ENCODE assay signal across 19 mouse cellular contexts in the genomic region with DNA sequence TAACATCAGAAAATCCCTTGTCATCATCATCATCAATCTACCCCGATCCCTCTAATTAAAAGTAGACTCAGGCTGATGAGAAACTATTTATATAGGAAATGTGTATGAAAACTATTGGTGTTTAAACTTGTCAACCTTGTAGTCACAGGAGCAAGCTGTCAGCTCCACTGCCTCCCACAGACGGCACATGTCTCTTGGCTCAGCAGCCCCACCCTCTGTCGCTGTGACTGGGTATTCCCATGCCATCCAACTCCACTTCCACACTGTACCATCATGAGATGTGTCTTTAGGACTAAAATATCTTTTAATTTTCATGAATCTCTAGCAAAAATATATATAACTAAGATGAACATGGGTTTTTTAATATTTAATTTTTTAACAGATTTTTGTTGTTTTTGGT. TPM values are rescaled to one million over a fixed set of nuclear protein-coding genes. Genes with fewer than 3 reads are reported as not detected.
"Had no signal": no experiment of that assay in that cellular context is flagged by ENCODE, and none has a peak within 500 bp of the region (broad histone marks: within the 10 kb centered on the region; RNA-seq: fewer than 3 reads in every experiment).

No protein-coding gene starts in this region.

- DNase-seq: kidney, adult 18-20 months; kidney, postnatal 10 days; kidney, postnatal 4 days; lung, embryonic 14.5 days; lung, postnatal 14 days; right cerebral cortex, adult 18-20 months; right cerebral cortex, postnatal 25 days; thymus, postnatal 36 days had no signal

- H3K4me1 ChIP-seq: intestine, embryonic 15.5 days; limb, embryonic 15.5 days had no signal

- H3K9me3 ChIP-seq: intestine, embryonic 15.5 days; limb, embryonic 15.5 days; megakaryocyte, embryonic 14.5 days had no signal

- H3K27me3 ChIP-seq: intestine, embryonic 15.5 days; limb, embryonic 15.5 days had no signal

- H3K4me3 ChIP-seq: intestine, embryonic 15.5 days; left cerebral cortex, adult 2 months; limb, embryonic 15.5 days; megakaryocyte, embryonic 14.5 days had no signal

- H3K27ac ChIP-seq: intestine, embryonic 15.5 days; left cerebral cortex, adult 2 months; limb, embryonic 15.5 days; macrophage had no signal

- H3K9ac ChIP-seq: intestine, embryonic 15.5 days; limb, embryonic 15.5 days; lung, embryonic 14.5 days had no signal

- H3K4me2 ChIP-seq: intestine, embryonic 15.5 days; limb, embryonic 15.5 days; lung, embryonic 14.5 days; midbrain, embryonic 11.5 days had no signal

- ATAC-seq: intestine, embryonic 15.5 days; midbrain, embryonic 16.5 days had no signal

RNA-seq across cellular contexts. Expression of gene Hba-x, which starts 27.9 kb away (rescaled TPM):
- total RNA-seq: layer of hippocampus, adult 8-10 months; layer of hippocampus, postnatal 25 days; left cerebral cortex, adult 2 months; left cerebral cortex, postnatal 25 days had no signal
- polyA plus RNA-seq: macrophage; small intestine, adult 2 months had no signal

RNA-seq across cellular contexts. Expression of gene Hba-a1, which starts 35.0 kb away (rescaled TPM):
- polyA plus RNA-seq: macrophage had no signal
